Mouse (Mus musculus) CD4-positive helper T cell, adult 2 months (primary cell): ENCODE data around the gene Nudt6.
A peak's percentile ranks its signal among the peaks of the same experiment; 100 is the strongest.

Experiments used
- DNase-seq: peaks from one replicate; pipeline ENCODE4 v3.0.0-alpha.2; 2012; ENCODE audit warnings: low read depth, missing footprints, low spot score

Gene Nudt6

GRCm38 (mm10) chr3:37383096-37383765 is 36.8 kb downstream of the Nudt6 start:
- no peak for DNase-seq

GRCm38 (mm10) chr3:37381457-37381856 is 38.6 kb downstream of the Nudt6 start:
- DNase-seq, result no peak

DNA sequence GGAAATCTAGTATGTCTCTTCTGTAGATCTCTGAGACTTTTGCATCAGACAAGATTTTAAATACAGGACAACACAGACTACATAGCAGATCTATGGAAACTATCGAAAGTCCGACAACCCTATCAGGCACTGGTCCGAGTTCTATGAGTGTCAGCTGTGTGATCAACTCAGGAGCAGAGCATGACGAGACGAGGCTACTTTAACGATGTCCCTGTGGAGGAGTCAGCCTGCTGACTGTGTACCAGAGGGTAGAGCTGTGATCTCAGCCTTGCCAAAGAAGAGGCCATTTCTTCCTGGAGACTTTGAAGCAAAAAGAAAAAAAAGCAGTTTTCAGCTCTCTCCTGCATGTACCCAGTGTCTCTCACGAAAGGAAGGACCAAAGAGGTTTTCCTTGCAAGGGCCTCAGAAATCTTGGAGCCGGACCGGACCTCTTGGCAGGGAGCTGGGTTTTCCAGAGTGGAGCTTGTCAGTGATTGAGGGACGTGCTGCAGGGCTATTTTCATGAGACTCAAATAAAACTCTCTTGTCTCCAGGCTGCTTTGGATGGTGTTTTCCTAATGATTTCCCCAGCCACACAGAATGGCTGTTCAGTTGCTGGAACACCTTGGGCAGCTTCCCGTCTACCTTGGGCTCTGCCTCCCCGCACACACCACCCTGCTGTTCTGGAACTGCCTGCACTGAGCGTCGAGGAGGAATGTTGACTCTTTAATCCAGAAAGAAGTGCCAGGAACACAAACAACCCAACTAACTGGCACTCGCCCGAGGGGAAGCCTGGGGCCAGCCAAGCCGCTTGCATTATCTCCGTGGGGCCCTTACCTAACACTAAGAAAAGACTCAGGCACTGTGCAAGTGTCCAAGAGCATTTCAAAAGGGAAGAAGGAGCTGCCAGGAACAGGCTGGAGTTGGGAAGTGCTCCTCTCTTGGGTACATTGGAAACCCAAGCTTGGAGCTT is 39.8 kb downstream of the Nudt6 start:
- no peak for DNase-seq

- DNase-seq, result peak; percentile 10
Observed at GRCm38 (mm10) chr3:37379201-37379600, 40.8 kb downstream of the Nudt6 start.

- DNase-seq, result no peak
Observed at GRCm38 (mm10) chr3:37378412-37378811, 41.6 kb downstream of the Nudt6 start.

DNA sequence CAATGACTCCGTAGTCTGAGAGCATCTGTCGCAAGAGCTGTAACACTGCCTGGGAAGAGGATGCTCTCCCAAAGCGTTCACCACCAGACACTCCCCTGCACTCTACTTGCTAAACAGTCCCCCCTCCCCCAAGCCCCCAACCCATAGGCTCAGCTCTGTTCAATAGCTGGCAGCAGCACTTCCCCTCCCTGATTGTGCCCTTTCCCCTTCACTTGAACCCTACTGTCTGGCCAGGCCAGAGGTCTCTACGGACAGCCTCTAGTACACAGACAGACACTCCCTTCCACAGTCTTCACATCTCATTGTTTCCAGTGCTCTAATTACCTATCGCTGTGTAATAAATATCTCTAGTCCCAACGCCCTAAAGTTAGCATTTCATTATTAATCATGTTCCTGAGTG is 42.1 kb downstream of the Nudt6 start:
- DNase-seq, result no peak

- DNase-seq, result no peak
Observed at GRCm38 (mm10) chr3:37373712-37374111, 46.3 kb downstream of the Nudt6 start.

- DNase-seq, result peak; percentile 36
Observed at GRCm38 (mm10) chr3:37370407-37370806, 49.6 kb downstream of the Nudt6 start.

DNA sequence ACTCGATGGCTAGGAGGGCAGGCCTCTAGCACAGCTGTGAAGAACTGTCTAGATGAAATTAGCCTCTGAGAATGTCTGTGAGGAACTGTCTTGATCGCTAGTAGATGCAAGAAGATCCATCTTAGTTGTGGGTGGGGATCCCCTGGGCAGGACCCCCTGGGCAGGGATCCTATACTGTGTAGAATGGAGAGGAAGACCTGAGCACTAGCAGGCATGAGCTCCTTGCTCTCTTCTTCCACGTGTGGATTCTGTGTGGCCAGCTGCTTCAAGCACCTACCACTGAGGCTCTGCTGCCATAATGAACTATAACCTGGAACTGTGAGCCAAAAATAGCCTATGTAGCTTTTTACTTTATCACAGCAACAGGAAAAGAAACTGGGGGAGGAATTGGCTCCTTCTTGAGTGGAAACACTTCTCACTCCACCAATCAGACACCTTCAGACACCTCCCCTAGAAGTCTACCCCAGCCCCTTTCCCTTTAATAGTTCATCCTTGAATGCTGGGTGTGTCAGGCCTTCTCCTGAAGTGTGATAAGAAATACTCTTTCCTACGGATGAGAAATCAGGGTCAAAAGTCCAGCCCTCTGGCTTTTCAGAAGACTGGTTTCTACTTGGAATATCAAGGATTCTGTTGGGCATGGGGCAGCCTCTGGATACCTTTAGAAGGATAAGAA is 53.5 kb downstream of the Nudt6 start:
- no peak for DNase-seq

DNA sequence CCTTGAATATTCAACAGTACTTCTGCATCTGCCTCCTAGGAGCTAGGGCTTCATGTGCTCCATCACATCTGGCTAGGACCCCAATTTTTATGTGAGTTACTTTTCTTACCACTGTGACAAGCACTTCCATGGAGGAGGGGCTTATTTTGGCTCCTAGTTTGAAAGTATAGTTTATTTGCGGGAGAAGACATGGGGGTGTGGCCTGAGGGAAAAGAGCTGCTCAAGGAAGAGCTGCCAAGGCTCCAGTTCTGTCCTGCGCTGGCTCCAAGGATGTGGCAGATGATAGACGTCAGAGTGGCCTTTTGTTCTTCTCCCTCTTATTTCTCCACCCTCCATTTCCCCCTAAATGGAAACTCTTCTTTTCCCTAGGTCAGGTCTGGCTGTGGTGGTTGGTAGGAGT is 54.0 kb downstream of the Nudt6 start:
- no peak for DNase-seq

DNA sequence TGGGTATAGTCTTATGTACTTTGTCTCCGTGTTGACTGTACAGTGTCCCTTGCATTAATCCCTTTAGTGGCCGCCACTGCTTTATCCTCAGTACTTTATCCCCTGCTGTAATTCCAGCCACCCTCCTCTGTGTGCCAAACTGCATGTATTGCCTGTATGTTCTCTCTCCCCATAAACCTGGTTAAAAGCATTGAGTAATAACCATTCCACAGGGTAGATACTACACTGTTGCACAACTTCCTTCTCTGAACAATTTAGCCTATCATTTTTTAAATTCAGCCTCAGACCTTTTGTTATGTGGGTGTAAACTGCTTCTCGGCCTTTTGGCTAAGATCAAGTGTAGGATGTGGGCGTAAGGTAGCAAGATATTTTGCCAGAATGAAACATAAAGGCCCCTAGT is 54.9 kb downstream of the Nudt6 start:
- peak; percentile 17 for DNase-seq

DNA sequence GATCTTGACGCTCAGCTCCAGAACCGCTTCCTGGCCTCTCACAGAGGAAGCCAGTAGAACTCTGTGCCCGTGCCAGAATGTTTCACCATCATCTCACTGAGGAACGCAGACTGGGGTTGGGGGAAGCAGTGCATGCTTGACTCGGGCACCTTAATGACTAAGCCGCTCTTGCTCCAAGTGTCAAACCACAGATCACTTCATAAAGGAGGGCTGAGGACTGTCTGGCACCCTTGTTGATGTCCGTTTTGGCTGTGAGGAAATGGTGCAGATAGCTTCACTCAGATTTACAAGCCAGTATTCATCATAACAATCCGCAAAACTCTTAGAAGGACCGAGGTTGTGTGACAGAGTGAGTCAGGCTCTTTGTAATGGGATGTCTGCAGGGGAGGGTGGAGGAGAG is 59.3 kb downstream of the Nudt6 start:
- DNase-seq, result no peak
